Mouse (Mus musculus): ENCODE results near the gene Sumo1. TPM values are rescaled to one million over a fixed set of nuclear protein-coding genes. Genes with fewer than 3 reads are reported as not detected.

Gene Sumo1
- total and polyA plus RNA-seq, 3 experiments, result 129 to 131 TPM; not detected in 1

GRCm38 (mm10) chr1:59636349-59636748, 34.3 kb downstream of the Sumo1 start:
- Histone ChIP-seq H3K27ac (ENCODE audit: control insufficient read depth, low read depth, low read length) (no peak overlapping the region), H3K4me1 (ENCODE audit: control insufficient read depth in 1 of 2, insufficient read depth in 2 of 2, low read length in 2 of 2) (peaks cover 4% of the 10 kb centered on the region in 2 experiments; a peak in 2 of 4 replicates), H3K4me3 (ENCODE audit: control insufficient read depth in 1 of 2, insufficient read depth in 1 of 2, low read depth in 2 of 2, low read length in 2 of 2) (no peak overlapping the region), H3K9me3 (replicated peaks; ENCODE audit: insufficient read depth, low read length) (no peaks in the 10 kb centered on the region), H3K27me3 (ENCODE audit: control insufficient read depth in 1 of 2, insufficient read depth in 2 of 2, low read length in 2 of 2) (no peaks in the 10 kb centered on the region), H3K36me3 (ENCODE audit: control insufficient read depth in 1 of 2, insufficient read depth in 2 of 2, low read length in 2 of 2) (peaks cover 0 to 11% of the 10 kb centered on the region in 2 experiments; a peak in 3 of 4 replicates), H3K79me2 (ENCODE audit: control insufficient read depth, insufficient read depth, low read length, poor library complexity) (no peaks in the 10 kb centered on the region), H3K9ac (ENCODE audit: control insufficient read depth, low read depth, low read length, poor library complexity, severe bottlenecking) (no peak overlapping the region)
- TF ChIP-seq CHD1 (IDR thresholded peaks at IDR 0.05; ENCODE audit: low read depth, low read length) (no peak), GATA1 (IDR thresholded peaks at IDR 0.05; ENCODE audit: low read depth, low read length) (no peak), TAL1 (IDR thresholded peaks at IDR 0.05; ENCODE audit: low read length) (no peak), UBTF (IDR thresholded peaks at IDR 0.05; ENCODE audit: borderline replicate concordance, insufficient read depth, low read depth, low read length) (no peak), MYB (IDR thresholded peaks at IDR 0.05; ENCODE audit: low read depth, low read length) (no peak), CTCF (IDR thresholded peaks at IDR 0.05 in 2 of 3, conservative IDR thresholded peaks at IDR 0.05 in 1 of 3; ENCODE audit: control insufficient read depth in 1 of 3, insufficient read depth in 1 of 3, low read depth in 2 of 3, low read length in 3 of 3, poor library complexity in 1 of 3, severe bottlenecking in 1 of 3) (no peak), POLR2AphosphoS5 (IDR thresholded peaks at IDR 0.05; ENCODE audit: borderline replicate concordance, low read depth, low read length) (no peak), HCFC1 (IDR thresholded peaks at IDR 0.05; ENCODE audit: low read depth, low read length) (no peak), ZC3H11A (IDR thresholded peaks at IDR 0.05; ENCODE audit: low read depth, low read length) (no peak), JUND (IDR thresholded peaks at IDR 0.05; ENCODE audit: low read depth, low read length) (no peak), SIN3A (IDR thresholded peaks at IDR 0.05; ENCODE audit: low read length) (no peak), BHLHE40 (IDR thresholded peaks at IDR 0.05; ENCODE audit: borderline replicate concordance, low read depth, low read length) (no peak), USF1 (IDR thresholded peaks at IDR 0.05; ENCODE audit: low read depth, low read length) (no peak), TCF12 (IDR thresholded peaks at IDR 0.05; ENCODE audit: low read depth, low read length) (no peak), TBP (IDR thresholded peaks at IDR 0.05; ENCODE audit: low read depth, low read length) (no peak), E2F4 (IDR thresholded peaks at IDR 0.05; ENCODE audit: borderline replicate concordance, low read depth, low read length) (no peak), MAX (IDR thresholded peaks at IDR 0.05; ENCODE audit: low read length) (no peak)
- DNase-seq (ENCODE audit: low read depth, low spot score), result no peak

DNA sequence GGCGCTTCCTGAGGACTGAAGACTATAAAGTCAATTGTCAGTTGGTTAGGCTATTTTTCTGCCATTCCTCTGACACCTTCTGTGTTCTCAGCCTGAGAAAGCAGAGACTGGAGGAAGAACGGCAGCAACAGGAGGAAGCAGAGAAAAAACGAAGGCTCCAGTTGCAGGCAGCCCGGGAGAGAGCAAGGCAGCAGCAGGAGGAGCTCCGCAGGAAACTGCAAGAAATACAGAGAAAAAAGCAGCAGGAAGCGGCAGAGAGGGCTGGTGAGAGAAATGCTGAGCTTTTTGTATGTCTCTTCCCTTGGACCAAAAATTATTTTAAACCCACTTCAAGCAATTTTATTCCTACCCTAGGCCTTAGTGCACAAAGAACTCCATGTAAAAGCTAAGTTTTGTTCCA, 37.6 kb downstream of the Sumo1 start:
- Histone ChIP-seq H3K27me3 (ENCODE audit: control insufficient read depth in 1 of 2, insufficient read depth in 2 of 2, low read length in 2 of 2) (no peaks in the 10 kb centered on the region; a peak in 1 of 4 replicates), H3K36me3 (ENCODE audit: control insufficient read depth in 1 of 2, insufficient read depth in 2 of 2, low read length in 2 of 2) (peaks cover 0 to 11% of the 10 kb centered on the region in 2 experiments; a peak in 2 of 4 replicates), H3K79me2 (ENCODE audit: control insufficient read depth, insufficient read depth, low read length, poor library complexity) (no peaks in the 10 kb centered on the region), H3K4me3 (ENCODE audit: control insufficient read depth in 1 of 2, insufficient read depth in 1 of 2, low read depth in 2 of 2, low read length in 2 of 2) (no peak overlapping the region), H3K9ac (ENCODE audit: control insufficient read depth, low read depth, low read length, poor library complexity, severe bottlenecking) (no peak overlapping the region), H3K9me3 (replicated peaks; ENCODE audit: insufficient read depth, low read length) (no peaks in the 10 kb centered on the region), H3K4me1 (ENCODE audit: control insufficient read depth in 1 of 2, insufficient read depth in 2 of 2, low read length in 2 of 2) (peaks cover 4% of the 10 kb centered on the region in 2 experiments; a peak in 2 of 4 replicates), H3K27ac (ENCODE audit: control insufficient read depth, low read depth, low read length) (no peak overlapping the region)
- no peak for DNase-seq (ENCODE audit: low read depth, low spot score)
- TF ChIP-seq RAD21 (IDR thresholded peaks at IDR 0.05; ENCODE audit: low read depth, low read length) (no peak), MYB (IDR thresholded peaks at IDR 0.05; ENCODE audit: low read depth, low read length) (no peak), USF1 (IDR thresholded peaks at IDR 0.05; ENCODE audit: low read depth, low read length) (no peak), TBP (IDR thresholded peaks at IDR 0.05; ENCODE audit: low read depth, low read length) (no peak), SIN3A (IDR thresholded peaks at IDR 0.05; ENCODE audit: low read length) (no peak), KAT2A (conservative IDR thresholded peaks at IDR 0.05; ENCODE audit: low read depth, low read length) (no peak), CHD1 (IDR thresholded peaks at IDR 0.05; ENCODE audit: low read depth, low read length) (no peak), MAZ (IDR thresholded peaks at IDR 0.05; ENCODE audit: low read depth, low read length) (no peak), MAX (IDR thresholded peaks at IDR 0.05; ENCODE audit: low read length) (no peak), E2F4 (IDR thresholded peaks at IDR 0.05; ENCODE audit: borderline replicate concordance, low read depth, low read length) (no peak), ZNF384 (IDR thresholded peaks at IDR 0.05; ENCODE audit: low read depth, low read length) (no peak), UBTF (IDR thresholded peaks at IDR 0.05; ENCODE audit: borderline replicate concordance, insufficient read depth, low read depth, low read length) (no peak), POLR2AphosphoS2 (IDR thresholded peaks at IDR 0.05; ENCODE audit: low read length) (no peak), HCFC1 (IDR thresholded peaks at IDR 0.05; ENCODE audit: low read depth, low read length) (no peak), MXI1 (IDR thresholded peaks at IDR 0.05; ENCODE audit: low read depth, low read length) (no peak), ETS1 (IDR thresholded peaks at IDR 0.05; ENCODE audit: low read depth, low read length) (no peak), JUND (IDR thresholded peaks at IDR 0.05; ENCODE audit: low read depth, low read length) (no peak), TAL1 (IDR thresholded peaks at IDR 0.05; ENCODE audit: low read length) (no peak)
